Mouse (Mus musculus): ENCODE results near the gene Eif3k. TPM values are rescaled to one million over a fixed set of nuclear protein-coding genes. Genes with fewer than 3 reads are reported as not detected.

The Eif3k gene
- polyA plus RNA-seq, 1 experiment from 2014 or later, result 222 TPM

- Histone ChIP-seq H3K36me3 (replicated peaks) (peaks cover 40% of the 10 kb centered on the region), H3K4me1 (replicated peaks) (peaks cover 93% of the 10 kb centered on the region), H3K9ac (no peak overlapping the region), H3K27me3 (no peaks in the 10 kb centered on the region), H3K27ac (replicated peaks) (peak overlapping the region; percentile 66), H3K4me2 (no peak overlapping the region), H3K9me3 (replicated peaks) (no peaks in the 10 kb centered on the region), H3K4me3 (replicated peaks) (no peak overlapping the region)
- peak; percentile 30; the same call in 1 of the 2 replicates for ATAC-seq (ENCODE audit: insufficient read depth)
- WGBS (ENCODE audit: insufficient replicate concordance), result 64% methylated on average over 10 of the region's 10 CpGs
Observed at GRCm38 (mm10) chr7:28945416-28946270, 36.0 kb downstream of the Eif3k start.

DNA sequence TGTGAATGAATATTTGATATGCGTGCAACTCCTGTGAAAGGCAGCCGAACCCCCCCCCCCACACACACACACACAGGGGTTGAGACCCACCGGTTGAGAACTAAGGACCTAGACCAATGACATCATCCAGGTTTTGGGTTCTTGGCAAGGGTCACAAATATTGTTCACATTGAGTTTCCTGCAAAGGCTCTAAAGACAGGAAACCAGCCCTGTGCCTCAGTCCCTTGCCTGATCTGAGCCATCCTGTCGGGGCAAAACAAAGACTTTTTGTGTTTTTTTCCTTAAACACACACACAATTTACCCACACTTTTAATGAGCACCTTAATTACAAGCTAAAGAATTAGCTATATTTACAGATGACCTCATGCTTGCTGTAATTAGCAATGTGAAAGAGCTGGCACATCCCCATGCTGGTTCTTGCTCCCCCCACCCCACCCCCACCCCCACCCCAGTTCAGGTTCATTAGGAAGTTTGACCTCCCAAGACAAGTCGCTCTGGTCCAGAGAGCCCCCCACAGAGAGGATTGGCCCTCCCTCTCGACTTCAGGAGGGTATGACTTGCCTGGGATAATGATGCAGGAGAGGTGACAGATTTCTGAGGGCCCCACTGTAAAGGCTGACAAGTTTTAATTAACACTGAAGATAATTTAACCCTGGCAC, 36.8 kb downstream of the Eif3k start:
- no peak overlapping the region for H3K9ac ChIP-seq
- H3K36me3 ChIP-seq (replicated peaks), result peaks cover 35% of the 10 kb centered on the region

DNA sequence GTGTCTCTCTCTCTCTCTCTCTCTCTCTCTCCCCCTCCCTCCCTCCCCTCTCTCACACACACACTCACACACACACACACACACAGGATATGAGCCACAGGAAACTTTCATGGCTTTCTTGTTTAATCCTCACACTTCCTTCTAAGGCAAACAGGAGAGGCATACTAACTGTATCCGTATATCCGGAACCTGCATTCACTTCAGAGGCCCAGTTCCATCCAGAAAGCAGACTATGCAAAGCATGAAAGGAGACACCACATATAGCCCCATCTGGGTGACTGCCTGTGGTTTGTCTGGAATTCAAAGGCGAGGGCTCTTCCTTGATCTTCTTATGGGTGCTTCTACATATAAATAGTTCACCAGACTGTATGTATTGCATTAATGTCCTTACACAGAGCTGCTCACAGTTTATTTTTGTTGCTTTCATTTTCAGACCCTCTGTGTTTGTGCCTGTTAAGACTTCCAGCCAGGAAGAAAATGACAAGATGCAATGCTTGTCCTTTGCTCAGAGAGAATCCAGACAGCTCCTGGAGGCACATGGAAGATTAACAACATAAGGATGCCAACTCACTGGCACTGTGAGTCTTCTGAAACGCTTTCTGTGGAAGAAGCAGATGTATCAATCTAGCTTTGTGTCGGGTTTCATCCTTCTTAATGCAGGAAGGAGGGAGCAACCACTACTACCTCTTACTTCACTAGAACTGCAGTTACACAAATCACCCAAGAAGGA, 38.0 kb downstream of the Eif3k start:
- Histone ChIP-seq H3K4me3 (replicated peaks) (no peak overlapping the region), H3K9ac (no peak overlapping the region), H3K4me2 (no peak overlapping the region), H3K4me1 (replicated peaks) (peaks cover 93% of the 10 kb centered on the region), H3K27ac (replicated peaks) (peak overlapping the region; percentile 22; the same call in 1 of the 2 replicates), H3K9me3 (replicated peaks) (no peaks in the 10 kb centered on the region), H3K27me3 (no peaks in the 10 kb centered on the region), H3K36me3 (replicated peaks) (peaks cover 25% of the 10 kb centered on the region)
- WGBS (ENCODE audit: insufficient replicate concordance), result 71% methylated on average over 5 of the region's 5 CpGs
- no peak for ATAC-seq (ENCODE audit: insufficient read depth)

More for the DNA sequence above, 36.8 kb downstream of the Eif3k start:
- H3K4me2 ChIP-seq, result no peak overlapping the region
- no peaks in the 10 kb centered on the region for H3K9me3 ChIP-seq (replicated peaks)
- ATAC-seq (ENCODE audit: insufficient read depth), result no peak
- H3K27me3 ChIP-seq, result no peaks in the 10 kb centered on the region
- no peak overlapping the region for H3K4me3 ChIP-seq (replicated peaks)
- 40% methylated on average over 6 of the region's 6 CpGs for WGBS (ENCODE audit: insufficient replicate concordance)
- H3K4me1 ChIP-seq (replicated peaks), result peaks cover 94% of the 10 kb centered on the region
- peak overlapping the region; percentile 66; the same call in 1 of the 2 replicates for H3K27ac ChIP-seq (replicated peaks)

GRCm38 (mm10) chr7:28941542-28941941, 40.1 kb downstream of the Eif3k start:
- Histone ChIP-seq H3K9me3 (replicated peaks) (no peaks in the 10 kb centered on the region), H3K4me3 (replicated peaks) (no peak overlapping the region), H3K4me2 (peak overlapping the region; percentile 21; the same call in 1 of the 2 replicates), H3K27me3 (no peaks in the 10 kb centered on the region), H3K36me3 (replicated peaks) (peaks cover 28% of the 10 kb centered on the region), H3K9ac (no peak overlapping the region), H3K4me1 (replicated peaks) (peaks cover 89% of the 10 kb centered on the region), H3K27ac (replicated peaks) (peak overlapping the region; percentile 58)
- ATAC-seq (ENCODE audit: insufficient read depth), result peak; percentile 20; the same call in 1 of the 2 replicates
- 71% methylated on average over 4 of the region's 4 CpGs for WGBS (ENCODE audit: insufficient replicate concordance)

DNA sequence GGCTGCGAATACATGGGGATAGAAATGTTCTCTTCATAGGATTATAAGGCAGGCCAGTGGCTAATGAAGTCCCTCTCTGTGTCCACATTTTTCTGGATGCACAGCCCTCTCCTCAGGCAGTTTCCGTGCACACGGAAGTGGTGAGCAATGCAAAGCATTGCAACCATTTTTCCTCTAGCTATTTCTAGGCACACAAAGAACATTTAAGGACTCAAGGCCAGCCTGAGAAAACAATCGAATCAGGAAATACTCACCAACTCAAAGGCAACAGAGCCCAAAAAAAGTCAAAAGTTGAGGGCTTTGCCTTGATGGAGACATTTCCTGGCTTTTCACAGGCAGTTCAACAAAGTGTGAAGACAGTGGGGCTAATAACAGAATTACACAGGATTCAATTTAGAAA, 40.5 kb downstream of the Eif3k start:
- no peak overlapping the region for H3K4me3 ChIP-seq (replicated peaks)
- peaks cover 89% of the 10 kb centered on the region for H3K4me1 ChIP-seq (replicated peaks)
- H3K9ac ChIP-seq, result no peak overlapping the region
- ATAC-seq (ENCODE audit: insufficient read depth), result no peak
- H3K36me3 ChIP-seq (replicated peaks), result peaks cover 28% of the 10 kb centered on the region
- H3K27me3 ChIP-seq, result no peaks in the 10 kb centered on the region
- H3K9me3 ChIP-seq (replicated peaks), result no peaks in the 10 kb centered on the region
- 0 out of 2 replicates have a peak overlapping the region, but pooled peaks have one; percentile 21 for H3K4me2 ChIP-seq
- 69% methylated on average over 4 of the region's 4 CpGs for WGBS (ENCODE audit: insufficient replicate concordance)
- H3K27ac ChIP-seq (replicated peaks), result peak overlapping the region; percentile 58

- ATAC-seq (ENCODE audit: insufficient read depth), result no peak
- H3K27me3 ChIP-seq, result no peaks in the 10 kb centered on the region
- no peak overlapping the region for H3K9ac ChIP-seq
- H3K4me1 ChIP-seq (replicated peaks), result peaks cover 85% of the 10 kb centered on the region
- peaks cover 31% of the 10 kb centered on the region for H3K36me3 ChIP-seq (replicated peaks)
- no peak overlapping the region for H3K4me3 ChIP-seq (replicated peaks)
- H3K4me2 ChIP-seq, result no peak overlapping the region
- H3K27ac ChIP-seq (replicated peaks), result no peak overlapping the region
- no peaks in the 10 kb centered on the region for H3K9me3 ChIP-seq (replicated peaks)
- WGBS (ENCODE audit: insufficient replicate concordance), result 83% methylated on average over 7 of the region's 7 CpGs
Observed at GRCm38 (mm10) chr7:28939418-28940183, 42.1 kb downstream of the Eif3k start.

- H3K4me3 ChIP-seq (replicated peaks), result no peak overlapping the region
- no peak overlapping the region for H3K27ac ChIP-seq (replicated peaks)
- 64% methylated on average over 4 of the region's 4 CpGs for WGBS (ENCODE audit: insufficient replicate concordance)
- H3K4me1 ChIP-seq (replicated peaks), result peaks cover 84% of the 10 kb centered on the region
- peaks cover 32% of the 10 kb centered on the region for H3K36me3 ChIP-seq (replicated peaks)
- H3K9ac ChIP-seq, result no peak overlapping the region
- no peak overlapping the region for H3K4me2 ChIP-seq
- H3K27me3 ChIP-seq, result no peaks in the 10 kb centered on the region
- ATAC-seq (ENCODE audit: insufficient read depth), result no peak
- no peaks in the 10 kb centered on the region for H3K9me3 ChIP-seq (replicated peaks)
Observed at GRCm38 (mm10) chr7:28938654-28939053, 43.0 kb downstream of the Eif3k start.

- no peak overlapping the region for H3K4me2 ChIP-seq
- H3K4me3 ChIP-seq (replicated peaks), result no peak overlapping the region
- no peaks in the 10 kb centered on the region for H3K9me3 ChIP-seq (replicated peaks)
- H3K9ac ChIP-seq, result no peak overlapping the region
- peaks cover 82% of the 10 kb centered on the region for H3K4me1 ChIP-seq (replicated peaks)
- H3K27ac ChIP-seq (replicated peaks), result no peak overlapping the region
- H3K36me3 ChIP-seq (replicated peaks), result peaks cover 21% of the 10 kb centered on the region
- no peak for ATAC-seq (ENCODE audit: insufficient read depth)
- WGBS (ENCODE audit: insufficient replicate concordance), result 52% methylated on average over 4 of the region's 4 CpGs
- no peaks in the 10 kb centered on the region for H3K27me3 ChIP-seq
Observed at GRCm38 (mm10) chr7:28936787-28937186, 44.9 kb downstream of the Eif3k start.

GRCm38 (mm10) chr7:28933825-28934224, 47.8 kb downstream of the Eif3k start:
- Histone ChIP-seq H3K4me2 (no peak overlapping the region), H3K9me3 (replicated peaks) (no peaks in the 10 kb centered on the region), H3K27me3 (no peaks in the 10 kb centered on the region), H3K27ac (replicated peaks) (no peak overlapping the region), H3K4me1 (replicated peaks) (peaks cover 83% of the 10 kb centered on the region), H3K9ac (no peak overlapping the region), H3K36me3 (replicated peaks) (peaks cover 29% of the 10 kb centered on the region), H3K4me3 (replicated peaks) (no peak overlapping the region)
- WGBS (ENCODE audit: insufficient replicate concordance), result 80% methylated on average over 2 of the region's 2 CpGs
- no peak for ATAC-seq (ENCODE audit: insufficient read depth)

- no peak overlapping the region for H3K4me2 ChIP-seq
- WGBS (ENCODE audit: insufficient replicate concordance), result 66% methylated on average over 6 of the region's 6 CpGs
- H3K27ac ChIP-seq (replicated peaks), result 0 out of 2 replicates have a peak overlapping the region, but pooled peaks have one; percentile 17
Observed at GRCm38 (mm10) chr7:28932421-28933041, 49.1 kb downstream of the Eif3k start.

More at GRCm38 (mm10) chr7:28932421-28933041, 49.1 kb downstream of the Eif3k start:
- Histone ChIP-seq H3K4me1 (replicated peaks) (peaks cover 80% of the 10 kb centered on the region), H3K36me3 (replicated peaks) (peaks cover 27% of the 10 kb centered on the region), H3K4me3 (replicated peaks) (no peak overlapping the region), H3K9ac (no peak overlapping the region), H3K27me3 (no peaks in the 10 kb centered on the region), H3K9me3 (replicated peaks) (no peaks in the 10 kb centered on the region)
- no peak for ATAC-seq (ENCODE audit: insufficient read depth)

Measured in liver, embryonic 15.5 days (tissue).